Mouse (Mus musculus) liver, embryonic 15.5 days (tissue): ENCODE data around the gene Sh3pxd2a. TPM values are rescaled to one million over a fixed set of nuclear protein-coding genes. Genes with fewer than 3 reads are reported as not detected.

ENCODE experiments used
- ATAC-seq: fragments of 200-750 bp; cut with Nextera tagmentation; 2 replicates; pipeline ENCODE4 v1.8.0; 2017; ENCODE audit warnings: moderate number of reproducible peaks, mild to moderate bottlenecking, moderate library complexity; ENCODE audit not compliant: insufficient read depth
- H3K27ac ChIP-seq: fragments of 300-500 bp; sonication (generic); replicated peaks from 2 replicates; pipeline ENCODE4 v1.5.1; 2015; ENCODE audit warnings: mild to moderate bottlenecking, inconsistent platforms
- H3K27me3 ChIP-seq: fragments of 300-500 bp; sonication (generic); 2 replicates; pipeline ENCODE4 v1.6.1; 2015; ENCODE audit warnings: mild to moderate bottlenecking, inconsistent platforms
- H3K36me3 ChIP-seq: fragments of 300-500 bp; sonication (generic); replicated peaks from 2 replicates; pipeline ENCODE4 v1.6.1; 2015; ENCODE audit warnings: moderate library complexity, mild to moderate bottlenecking, inconsistent platforms
- H3K4me1 ChIP-seq: fragments of 300-500 bp; sonication (generic); replicated peaks from 2 replicates; pipeline ENCODE4 v1.6.1; 2015; ENCODE audit warnings: inconsistent platforms
- H3K4me2 ChIP-seq: fragments of 300-500 bp; sonication (generic); 2 replicates; pipeline ENCODE4 v1.6.1; 2015; ENCODE audit warnings: moderate library complexity, mild to moderate bottlenecking, inconsistent platforms
- H3K4me3 ChIP-seq: fragments of 300-500 bp; sonication (generic); replicated peaks from 2 replicates; pipeline ENCODE4 v1.5.1; 2015; ENCODE audit warnings: mild to moderate bottlenecking, inconsistent platforms
- H3K9ac ChIP-seq: fragments of 300-500 bp; sonication (generic); 2 replicates; pipeline ENCODE4 v1.6.1; 2015; ENCODE audit warnings: moderate library complexity, mild to moderate bottlenecking, inconsistent platforms
- H3K9me3 ChIP-seq: fragments of 300-500 bp; sonication (generic); replicated peaks from 2 replicates; pipeline ENCODE4 v1.6.1; 2016; ENCODE audit warnings: inconsistent platforms
- WGBS: fragments of 180-500 bp; shearing (Covaris S2); methylation state at CpG from one replicate; pipeline ENCODE4 v1.1.7; 2015; ENCODE audit warnings: mixed read lengths; ENCODE audit not compliant: insufficient replicate concordance; 5-methylcytosine and 5-hydroxymethylcytosine counted together
- microRNA-seq: library from miRNA; unstranded; fragments of <30 nt; microRNA quantifications from one replicate; pipeline ENCODE4, GENCODE M21; 2016
- polyA plus RNA-seq: library from polyadenylated mRNA; unstranded; fragments of >200 nt; fragmentation: Nextera tagmentation; extraction: Ambion mirVana; gene quantifications from 2 replicates; pipeline ENCODE4 v1.2.1, GENCODE M21; 2015

The Sh3pxd2a gene
- polyA plus RNA-seq, 1 experiment from 2014 or later: 0.63 TPM

DNA sequence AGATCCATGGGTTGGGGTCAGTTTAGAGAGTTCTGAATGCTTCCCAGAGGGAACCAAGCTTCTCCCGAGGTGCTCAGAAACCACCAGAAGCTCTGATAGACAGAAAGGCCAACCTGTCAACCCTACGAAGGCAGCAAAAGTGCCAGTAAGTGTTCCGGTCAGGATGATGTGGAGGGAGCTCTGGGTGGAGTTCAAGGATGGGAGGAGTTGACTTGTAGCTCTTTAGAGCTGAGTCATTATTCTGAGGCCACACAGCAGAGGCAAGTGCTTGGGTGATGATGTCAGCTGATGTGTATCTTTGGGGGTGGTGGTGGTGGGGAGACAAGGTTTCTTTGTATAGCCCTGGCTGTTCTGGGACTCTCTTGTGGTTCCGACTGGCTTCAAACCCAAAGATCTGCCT lies 244.6 kb downstream of the Sh3pxd2a start:
- 0 out of 2 replicates have a peak, but pooled peaks cover 8% of the 10 kb centered on the region for H3K4me1 ChIP-seq
- no peak overlapping the region for H3K4me3 ChIP-seq
- H3K36me3 ChIP-seq: no peaks in the 10 kb centered on the region
- no peaks in the 10 kb centered on the region for H3K27me3 ChIP-seq
- no peak overlapping the region for H3K27ac ChIP-seq
- no peak overlapping the region for H3K9ac ChIP-seq
- H3K4me2 ChIP-seq: no peak overlapping the region
- 40% methylated on average over 4 of the region's 4 CpGs for WGBS
- no peaks in the 10 kb centered on the region for H3K9me3 ChIP-seq
- no peak for ATAC-seq

GRCm38 (mm10) chr19:47216766-47217165 lies 247.4 kb downstream of the Sh3pxd2a start:
- ATAC-seq: no peak
- H3K4me3 ChIP-seq: no peak overlapping the region
- H3K27me3 ChIP-seq: no peaks in the 10 kb centered on the region
- no peaks in the 10 kb centered on the region for H3K36me3 ChIP-seq
- WGBS: 60% methylated on average over 5 of the region's 5 CpGs
- no peak overlapping the region for H3K9ac ChIP-seq
- 0 out of 2 replicates have a peak, but pooled peaks cover 8% of the 10 kb centered on the region for H3K4me1 ChIP-seq
- H3K27ac ChIP-seq: no peak overlapping the region
- H3K9me3 ChIP-seq: no peaks in the 10 kb centered on the region
- H3K4me2 ChIP-seq: no peak overlapping the region

- Histone ChIP-seq H3K36me3 (no peaks in the 10 kb centered on the region), H3K9ac (no peak overlapping the region), H3K27ac (no peak overlapping the region), H3K27me3 (no peaks in the 10 kb centered on the region), H3K9me3 (no peaks in the 10 kb centered on the region), H3K4me3 (no peak overlapping the region), H3K4me2 (no peak overlapping the region), H3K4me1 (no peaks in the 10 kb centered on the region)
- ATAC-seq: no peak
- 50% methylated on average over 1 of the region's 1 CpGs for WGBS
These were observed 250.7 kb downstream of the Sh3pxd2a start for GRCm38 (mm10) chr19:47213470-47213869.

DNA sequence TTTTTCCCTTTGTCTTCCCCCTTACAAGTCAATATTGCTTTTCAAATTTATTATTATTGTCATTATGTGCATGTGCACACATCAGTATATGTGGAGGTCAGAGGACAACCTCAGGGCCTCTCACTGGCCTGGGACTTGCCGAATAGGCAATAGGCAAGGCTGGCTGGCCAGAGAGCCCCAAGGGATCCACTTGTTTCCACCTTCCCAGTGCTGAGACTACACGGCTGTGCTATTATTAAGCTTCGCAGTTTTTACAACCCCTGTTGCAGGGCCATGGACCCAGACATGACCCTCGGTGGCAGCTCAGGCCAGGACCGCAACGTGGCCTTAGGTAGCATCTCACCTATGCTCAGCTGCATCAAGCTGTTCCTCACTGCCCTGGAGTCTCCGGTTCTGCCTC lies 251.8 kb downstream of the Sh3pxd2a start:
- no peaks in the 10 kb centered on the region for H3K36me3 ChIP-seq

DNA sequence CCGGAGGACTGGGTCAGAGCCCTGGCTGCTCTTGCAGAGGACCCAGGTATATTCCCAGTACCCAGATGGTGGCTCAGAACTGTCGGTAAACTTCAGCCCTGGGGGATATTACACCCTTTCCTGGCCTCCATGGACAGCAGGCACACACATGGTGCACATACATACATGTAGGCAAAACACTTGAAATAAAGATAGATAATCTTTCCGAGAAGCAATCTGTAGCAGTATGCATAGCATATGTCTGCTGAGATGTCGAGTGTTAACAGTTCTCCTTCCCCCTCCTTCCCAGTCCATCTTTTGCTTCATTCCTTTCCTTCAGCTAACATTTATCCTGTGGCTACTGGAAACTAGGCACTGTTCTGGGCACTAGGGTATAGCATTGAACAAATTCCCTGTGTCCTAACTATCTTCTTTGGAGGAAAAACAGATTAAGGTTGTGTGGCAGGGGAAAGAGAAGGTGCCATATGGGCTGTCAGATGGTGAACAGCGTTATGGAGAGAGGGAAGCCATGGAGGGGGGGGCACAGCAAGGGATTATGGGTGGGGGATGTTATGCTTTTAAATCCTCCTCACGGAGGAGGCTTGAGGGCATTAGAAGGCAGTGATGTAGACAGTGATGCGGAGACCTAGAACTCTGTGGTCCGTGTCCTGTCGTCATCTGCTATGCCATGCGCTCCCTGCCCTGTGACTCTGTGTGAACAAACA lies 252.4 kb downstream of the Sh3pxd2a start:
- ATAC-seq: no peak
- H3K27me3 ChIP-seq: no peaks in the 10 kb centered on the region
- H3K9me3 ChIP-seq: no peaks in the 10 kb centered on the region
- H3K9ac ChIP-seq: no peak overlapping the region
- H3K36me3 ChIP-seq: no peaks in the 10 kb centered on the region
- H3K4me1 ChIP-seq: no peaks in the 10 kb centered on the region
- 70% methylated on average over 10 of the region's 10 CpGs for WGBS
- H3K4me3 ChIP-seq: no peak overlapping the region
- H3K4me2 ChIP-seq: no peak overlapping the region
- no peak overlapping the region for H3K27ac ChIP-seq

More for the DNA sequence above, 251.8 kb downstream of the Sh3pxd2a start:
- H3K9ac ChIP-seq: no peak overlapping the region
- WGBS: 72% methylated on average over 7 of the region's 7 CpGs
- no peaks in the 10 kb centered on the region for H3K9me3 ChIP-seq
- ATAC-seq: no peak
- H3K4me2 ChIP-seq: no peak overlapping the region
- no peak overlapping the region for H3K4me3 ChIP-seq
- H3K27ac ChIP-seq: no peak overlapping the region
- H3K27me3 ChIP-seq: no peaks in the 10 kb centered on the region
- H3K4me1 ChIP-seq: no peaks in the 10 kb centered on the region

GRCm38 (mm10) chr19:47210432-47210831 lies 253.8 kb downstream of the Sh3pxd2a start:
- Histone ChIP-seq H3K27ac (no peak overlapping the region), H3K4me3 (no peak overlapping the region), H3K4me2 (no peak overlapping the region), H3K4me1 (no peaks in the 10 kb centered on the region), H3K9ac (no peak overlapping the region), H3K9me3 (no peaks in the 10 kb centered on the region), H3K36me3 (no peaks in the 10 kb centered on the region), H3K27me3 (no peaks in the 10 kb centered on the region)
- 73% methylated on average over 4 of the region's 4 CpGs for WGBS
- no peak for ATAC-seq

Small RNA genes within 50 kb of the gene (microRNA-seq; reads per million reads assigned to microRNA genes)
- not detected for gene Mir6995

Other genes starting within 250 kb of the Sh3pxd2a start
- 8.4 and 8.7 TPM in 2 replicates for gene Stn1, start 73.1 kb upstream of the Sh3pxd2a start, polyA plus RNA-seq
- gene Slk, start 115.3 kb upstream of the Sh3pxd2a start, polyA plus RNA-seq: 5.4 and 6.5 TPM in 2 replicates
- gene Col17a1, start 227.7 kb upstream of the Sh3pxd2a start, polyA plus RNA-seq: 0.15 and 0.20 TPM in 2 replicates